Mouse (Mus musculus) G1E (cell line): Measurements from ENCODE around the gene Tmem94.

Source experiments
- CTCF ChIP-seq: IDR thresholded peaks from 2 replicates; pipeline ENCODE4 v1.5.1; 2012; ENCODE audit warnings: low read depth, low read length, inconsistent platforms, mixed read lengths
- GATA1 ChIP-seq: IDR thresholded peaks from 2 replicates; pipeline ENCODE4 v1.6.1; 2012; ENCODE audit warnings: borderline replicate concordance, low read length, inconsistent platforms, mixed read lengths
- GATA2 ChIP-seq: IDR thresholded peaks from 2 replicates; pipeline ENCODE4 v1.6.1; 2012; ENCODE audit warnings: low read depth, low read length, inconsistent platforms, borderline replicate concordance
- POLR2AphosphoS5 ChIP-seq: IDR thresholded peaks from 2 replicates; pipeline ENCODE4 v1.6.1; 2012; ENCODE audit warnings: low read depth, low read length, inconsistent platforms; ENCODE audit not compliant: insufficient replicate concordance
- TAL1 ChIP-seq: conservative IDR thresholded peaks from 2 replicates; pipeline ENCODE4 v1.6.1; 2012; ENCODE audit warnings: low read depth, low read length, inconsistent platforms, mixed read lengths

- TF ChIP-seq CTCF, result no peak
- TF ChIP-seq GATA1, result no peak
- TF ChIP-seq TAL1, result no peak
- no peak for TF ChIP-seq POLR2AphosphoS5
- no peak for TF ChIP-seq GATA2
These were observed 18.5 kb upstream of the Tmem94 start for GRCm38 (mm10) chr11:115746762-115747161.
